Mouse (Mus musculus) thymus, postnatal 10 days (tissue): ENCODE results near the gene Mzf1.
"Not testable (repeated sequence)": the region's sequence is repeated elsewhere in the genome, so short reads cannot be mapped to it uniquely, and the experiment has no call there.

ENCODE experiments used
- DNase-seq, 2 experiments: peaks; one replicate each; pipeline ENCODE4 v3.0.0; 2021; ENCODE audit warnings: low spot score in 2 of 2

The Mzf1 gene

DNA sequence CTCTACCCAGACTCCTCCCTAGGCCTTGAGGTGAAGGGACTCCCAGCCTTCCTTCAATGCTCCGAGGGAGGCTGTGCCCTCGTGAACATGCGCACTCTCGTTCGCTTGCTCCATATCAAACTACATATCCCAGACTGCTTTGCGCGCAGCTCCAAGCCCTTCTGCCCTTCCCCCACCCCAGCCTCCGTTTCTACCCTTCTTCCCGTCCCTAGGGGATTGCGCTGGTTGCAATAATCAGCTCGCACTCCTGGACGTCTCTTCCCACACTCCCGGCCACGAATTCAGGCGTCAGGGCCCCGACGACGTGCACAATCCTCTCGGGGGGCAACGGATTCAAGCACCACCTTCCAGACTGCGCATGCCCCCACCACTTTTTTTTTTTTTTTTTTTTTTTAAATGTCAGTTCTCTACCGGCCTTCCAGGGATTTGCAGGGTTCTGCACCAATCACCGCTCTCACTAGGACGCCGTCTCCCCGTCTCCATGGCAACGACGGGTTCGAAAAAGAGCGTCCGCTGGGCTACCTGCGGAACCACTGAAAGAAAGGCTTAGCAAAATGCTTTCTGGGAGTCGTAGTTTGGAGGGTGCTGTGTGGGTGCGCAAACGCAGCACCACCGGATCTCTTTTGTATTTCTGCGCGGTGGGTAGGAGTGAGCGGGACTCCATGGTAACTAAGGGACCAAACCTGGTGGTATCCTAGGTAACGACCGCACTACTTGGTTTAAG, at the start of gene Mzf1:
Mzf1 (minus strand) TSS at position 478 of the 724 bp plus-strand sequence.
- peak; percentile 93 to 94 for DNase-seq

DNA sequence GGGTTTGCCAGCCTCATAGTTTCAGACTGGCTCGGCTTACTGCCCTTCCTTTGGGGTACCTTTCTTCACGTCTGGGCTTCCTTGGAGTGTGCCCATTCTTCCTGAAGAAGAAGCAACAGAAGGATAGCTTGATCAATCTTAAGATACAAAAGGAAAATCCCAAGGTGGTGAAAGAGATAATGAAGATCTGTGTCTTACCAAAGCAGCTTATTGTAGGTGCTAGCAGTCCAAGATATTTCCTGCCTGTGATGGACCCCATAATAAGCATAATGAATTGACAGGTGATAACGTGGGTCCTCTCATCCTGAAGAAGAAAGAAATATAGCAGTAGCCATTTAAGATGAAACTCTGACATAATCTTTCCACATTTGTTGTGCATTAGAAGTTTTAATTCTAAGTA, 40.5 kb upstream of the Mzf1 start, which contains the start of gene Vmn1r85:
Vmn1r85 (minus strand) TSS at position 101 of the 400 bp plus-strand sequence.
- no peak for DNase-seq

DNA sequence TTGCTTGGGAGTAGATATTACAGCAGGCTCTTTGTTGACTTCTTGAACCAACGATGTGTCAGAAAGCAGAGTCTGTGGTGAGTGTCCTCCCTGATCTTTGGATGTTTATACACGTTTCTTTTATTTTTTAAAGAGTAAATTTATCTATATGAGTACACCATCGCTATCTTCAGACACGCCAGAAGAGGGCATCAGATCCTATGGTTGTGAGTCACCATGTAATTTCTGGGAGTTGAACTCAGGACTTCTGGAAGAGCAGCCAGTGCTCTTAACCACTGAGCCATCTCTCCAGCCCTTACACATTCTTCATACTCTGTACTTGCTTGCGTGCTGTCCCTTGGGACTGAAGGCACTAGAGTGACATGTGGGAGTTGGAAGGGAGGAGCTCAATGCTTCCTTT, 17.7 kb upstream of the Mzf1 start:
- no peak for DNase-seq

DNA sequence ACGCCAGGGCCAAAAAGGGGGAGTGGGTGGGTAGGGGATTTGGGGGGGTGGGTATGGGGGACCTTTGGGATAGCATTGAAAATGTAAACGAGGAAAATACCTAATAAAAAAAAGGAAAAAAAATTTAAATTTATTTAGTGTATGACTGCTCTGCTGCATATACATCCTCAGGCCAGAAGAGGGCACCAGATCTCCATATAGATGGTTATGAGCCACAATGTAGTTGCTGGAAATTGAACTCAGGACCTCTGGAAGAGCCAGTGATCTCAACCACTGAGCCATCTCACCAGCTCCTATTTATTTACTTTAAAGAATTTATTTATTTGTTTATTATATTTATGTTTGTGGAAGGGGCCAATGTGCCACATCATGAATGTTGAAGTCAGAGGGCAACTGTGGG, 8.8 kb upstream of the Mzf1 start:
- not testable (repeated sequence) for DNase-seq

DNA sequence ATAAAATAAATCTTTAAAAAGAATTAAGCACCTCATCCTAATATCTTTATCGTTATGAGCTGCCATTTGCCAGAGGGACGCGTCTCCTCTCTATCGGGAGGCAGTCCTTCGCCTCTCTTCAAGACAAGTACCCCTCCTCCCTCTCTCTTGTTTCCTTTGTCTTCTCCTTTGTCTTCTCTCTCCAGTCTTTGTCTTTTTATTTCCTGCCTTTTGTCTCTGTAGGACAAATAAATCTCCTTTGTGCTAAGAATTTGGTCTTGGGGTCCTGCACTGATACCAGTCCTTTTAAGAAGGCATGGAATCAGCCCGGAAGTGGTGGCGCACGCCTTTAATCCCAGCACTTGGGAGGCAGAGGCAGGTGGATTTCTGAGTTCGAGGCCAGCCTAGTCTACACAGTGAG, 5.0 kb upstream of the Mzf1 start:
- no peak for DNase-seq

DNA sequence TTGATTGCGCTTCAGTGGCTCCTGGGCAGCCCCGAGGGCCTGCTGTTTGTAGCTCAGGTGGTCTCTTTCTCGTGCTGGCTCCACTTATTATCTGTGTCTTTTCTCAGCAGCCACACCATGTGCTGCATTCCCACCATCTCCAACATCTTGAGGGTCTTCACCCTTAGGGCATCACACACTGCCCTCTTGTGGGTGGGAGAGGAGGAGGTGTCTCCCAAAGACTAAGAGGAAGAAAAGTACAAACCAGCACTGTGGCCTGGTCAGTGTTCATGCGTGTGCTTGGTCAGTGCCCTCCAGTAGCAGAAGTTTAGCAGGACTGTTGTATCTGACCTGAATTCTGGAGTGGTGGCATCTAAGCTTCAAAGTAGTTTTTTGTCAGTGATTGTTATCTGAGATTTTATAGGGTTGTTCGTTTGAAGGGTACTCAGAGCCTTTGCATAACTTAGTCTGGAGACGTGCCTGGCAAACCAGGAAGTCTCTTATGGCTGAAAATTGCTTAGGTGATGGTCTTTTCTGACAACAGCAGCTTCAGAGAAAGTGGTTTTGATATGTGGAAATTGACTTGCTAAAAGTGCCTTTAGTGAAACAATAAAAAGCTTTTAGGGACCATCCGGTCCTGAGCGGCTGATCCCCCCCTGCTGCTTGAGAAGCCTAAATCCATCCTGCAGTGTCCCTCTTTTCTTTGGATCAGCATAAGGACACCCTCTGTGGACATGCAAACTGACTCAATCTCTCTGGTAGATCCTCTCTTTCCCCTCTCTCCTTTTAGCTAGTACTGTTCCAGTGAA, 2.5 kb upstream of the Mzf1 start:
- no peak for DNase-seq

DNA sequence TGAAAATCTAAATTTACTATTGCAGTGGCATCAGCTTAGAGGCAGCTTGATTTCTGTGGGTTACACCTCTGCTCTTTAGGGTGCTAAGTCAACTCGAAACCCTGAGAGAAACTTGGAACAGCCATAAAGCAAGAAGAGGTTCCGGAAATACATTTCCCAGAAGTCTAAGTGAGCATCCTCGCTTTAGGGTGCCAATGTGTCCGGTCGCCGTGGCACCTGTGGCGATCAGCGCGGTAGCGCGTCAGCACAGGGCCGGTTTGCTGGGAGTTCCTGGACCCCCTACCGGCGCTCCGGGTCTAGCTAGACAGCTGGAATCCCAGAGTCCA, 640 bp downstream of the Mzf1 start:
- no peak for DNase-seq

DNA sequence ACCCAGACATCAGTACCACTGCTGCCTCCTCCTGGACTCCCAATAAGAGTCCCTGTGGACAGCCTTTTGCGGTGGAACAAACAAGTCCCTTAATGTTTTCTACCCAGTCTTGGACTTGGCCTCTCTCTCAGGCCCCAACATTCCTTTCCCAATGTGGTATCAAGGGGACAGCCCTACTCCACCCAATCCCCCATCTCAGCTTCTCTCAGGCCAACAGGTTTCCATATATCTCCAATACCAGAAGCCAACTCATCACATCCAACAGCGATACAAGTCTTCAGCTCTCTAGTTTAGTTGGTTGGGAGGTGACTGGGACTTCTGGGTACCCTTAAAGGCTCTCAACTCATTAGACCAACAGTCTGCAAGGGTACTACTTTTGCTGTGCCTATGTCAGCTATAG, 1.1 kb downstream of the Mzf1 start:
- DNase-seq: no peak

DNA sequence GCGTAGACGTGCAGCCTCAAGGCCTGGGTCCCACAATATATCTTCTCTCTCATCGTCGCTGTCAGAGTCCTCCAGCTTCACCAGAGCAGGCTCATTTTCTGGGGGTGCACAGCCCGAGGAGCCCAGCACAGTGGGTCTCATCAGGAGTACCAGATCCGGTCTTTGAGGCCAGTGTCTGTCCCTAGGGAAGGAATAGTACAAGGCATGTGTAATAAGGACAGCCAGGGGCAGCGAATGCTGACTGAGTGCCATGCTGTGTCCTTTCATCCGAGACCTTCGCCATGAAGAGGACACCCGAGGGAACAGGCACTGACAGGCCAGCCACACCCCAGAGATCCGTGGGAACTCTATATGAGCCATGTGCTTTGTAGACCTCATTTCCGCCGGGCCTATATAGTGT, 1.6 kb downstream of the Mzf1 start:
- DNase-seq: no peak

DNA sequence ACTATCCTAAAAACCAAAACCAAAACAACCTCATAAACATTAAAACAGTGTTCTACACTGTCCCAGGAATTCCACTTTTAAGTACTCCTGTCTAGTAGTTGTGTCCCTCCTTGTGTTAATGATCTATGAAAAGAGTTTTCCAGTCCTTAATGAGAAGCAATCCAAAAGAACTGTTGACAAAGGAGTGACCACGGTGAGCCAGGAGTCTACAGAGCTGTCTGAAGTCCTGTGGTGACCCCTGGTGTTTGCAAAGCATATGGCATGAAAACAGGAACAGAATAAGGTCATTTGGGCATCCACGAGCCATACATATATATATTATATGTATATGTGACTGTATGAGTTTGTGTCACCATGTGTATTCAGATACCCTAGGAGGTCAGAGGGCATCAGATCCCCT, 8.5 kb downstream of the Mzf1 start:
- DNase-seq: peak in 1 of 2 experiments; percentile 63

DNA sequence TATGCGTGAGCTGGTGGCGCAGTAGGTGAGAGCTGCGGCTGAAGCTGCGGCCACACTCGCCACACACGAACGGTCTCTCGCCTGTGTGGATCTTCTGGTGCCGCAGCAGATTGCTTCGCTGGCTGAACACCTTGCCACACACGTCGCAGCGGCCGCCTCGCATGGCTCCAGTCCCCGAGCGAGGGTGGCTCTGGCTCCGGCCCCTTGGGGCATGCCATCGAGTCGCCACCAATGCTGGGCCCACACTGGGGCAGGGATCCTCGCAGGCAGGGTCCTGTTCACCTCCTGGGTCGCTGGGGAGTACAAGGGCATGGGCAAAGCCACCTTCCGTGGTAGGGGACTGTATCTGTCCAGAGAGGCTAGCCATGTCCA, 10.3 kb downstream of the Mzf1 start:
- DNase-seq: no peak

DNA sequence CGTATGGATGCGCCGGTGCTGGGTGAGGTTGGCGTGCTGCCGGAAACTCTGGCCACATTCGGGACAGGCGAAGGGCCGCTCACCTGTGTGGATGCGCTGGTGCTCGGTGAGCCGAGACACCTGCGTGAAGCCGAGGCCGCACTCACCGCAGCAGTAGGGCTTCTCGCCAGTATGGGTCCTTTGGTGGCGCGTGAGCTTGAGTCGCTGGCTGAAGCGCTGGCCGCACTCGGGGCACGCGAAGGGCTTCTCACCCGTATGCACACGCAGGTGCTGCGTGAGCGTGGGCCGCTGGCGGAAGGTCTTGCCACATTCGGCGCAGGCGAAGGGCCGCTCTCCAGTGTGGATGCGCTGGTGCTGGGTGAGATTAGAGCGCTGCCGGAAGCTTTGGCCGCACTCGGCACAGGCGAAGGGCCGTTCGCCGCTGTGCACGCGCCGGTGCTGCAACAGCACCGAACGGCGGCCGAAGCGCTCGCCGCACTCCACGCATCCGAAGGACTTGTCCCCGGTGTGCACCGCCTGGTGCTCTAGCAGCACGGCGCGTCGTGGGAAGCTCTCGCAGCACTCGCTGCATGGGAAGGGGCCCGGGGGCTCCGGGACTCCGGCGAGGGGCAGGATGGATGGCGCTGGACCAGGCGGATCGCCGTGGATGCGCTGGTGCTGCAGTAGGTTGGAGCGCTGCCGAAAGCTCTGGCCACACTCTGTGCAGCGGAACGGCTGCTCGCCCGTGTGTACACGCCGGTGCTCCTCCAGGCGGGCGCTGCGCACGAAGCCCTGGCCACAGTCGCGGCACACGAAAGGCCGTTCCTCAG, 10.9 kb downstream of the Mzf1 start:
- DNase-seq: no peak

DNA sequence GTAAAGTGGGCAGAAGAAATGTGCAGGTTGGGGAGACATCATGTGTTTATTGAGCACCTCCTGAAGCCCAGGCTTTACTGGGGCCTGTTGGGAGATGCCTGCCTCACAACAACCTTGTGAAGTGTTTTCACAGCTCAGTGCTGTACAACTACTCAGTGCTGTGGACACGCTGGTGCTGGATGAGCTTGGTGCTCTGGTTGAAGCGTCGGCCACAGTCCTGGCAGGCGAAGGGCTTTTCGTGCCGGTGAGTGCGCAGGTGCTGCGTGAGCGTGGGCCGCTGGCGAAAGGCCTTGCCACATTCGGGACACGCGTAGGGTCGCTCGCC, 11.5 kb downstream of the Mzf1 start:
- no peak for DNase-seq

DNA sequence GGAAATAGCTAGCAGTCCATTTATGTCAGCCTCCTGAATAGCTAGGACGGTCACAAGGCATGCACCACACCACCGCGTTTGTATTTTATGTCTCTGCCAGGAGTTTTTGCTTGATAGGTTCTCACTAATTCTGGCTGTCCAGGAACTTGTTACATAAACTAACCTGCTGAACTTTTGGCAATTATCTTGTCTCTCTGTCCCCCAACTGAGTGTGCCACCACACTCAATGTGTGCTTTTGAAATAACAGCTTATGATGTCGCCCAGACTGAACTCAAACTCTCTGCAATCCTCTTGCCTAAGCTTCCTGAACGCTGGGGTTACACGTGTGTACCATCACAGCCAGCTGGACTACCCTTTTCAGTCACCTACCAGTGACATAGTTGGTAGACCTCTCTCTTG, 12.1 kb downstream of the Mzf1 start:
- DNase-seq: no peak

DNA sequence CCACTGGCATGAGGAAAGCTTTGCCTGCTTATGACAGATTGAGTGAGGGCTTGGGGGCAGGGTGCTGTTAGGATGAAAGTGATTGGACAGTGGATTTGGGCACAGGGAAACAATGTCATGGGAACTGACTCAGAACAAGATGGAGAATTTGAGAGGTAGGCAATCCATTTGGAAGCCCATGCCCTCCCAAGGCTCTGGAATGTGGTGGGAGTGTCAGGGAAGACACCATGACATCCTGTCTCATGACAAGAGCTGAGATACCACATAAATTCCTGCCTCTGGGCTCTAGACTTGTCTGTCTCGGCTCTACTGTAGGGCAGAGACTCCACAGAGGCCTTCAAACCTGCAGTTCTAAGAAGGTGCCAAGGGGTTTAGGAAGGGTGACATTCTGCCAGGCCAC, 13.3 kb downstream of the Mzf1 start:
- no peak for DNase-seq

DNA sequence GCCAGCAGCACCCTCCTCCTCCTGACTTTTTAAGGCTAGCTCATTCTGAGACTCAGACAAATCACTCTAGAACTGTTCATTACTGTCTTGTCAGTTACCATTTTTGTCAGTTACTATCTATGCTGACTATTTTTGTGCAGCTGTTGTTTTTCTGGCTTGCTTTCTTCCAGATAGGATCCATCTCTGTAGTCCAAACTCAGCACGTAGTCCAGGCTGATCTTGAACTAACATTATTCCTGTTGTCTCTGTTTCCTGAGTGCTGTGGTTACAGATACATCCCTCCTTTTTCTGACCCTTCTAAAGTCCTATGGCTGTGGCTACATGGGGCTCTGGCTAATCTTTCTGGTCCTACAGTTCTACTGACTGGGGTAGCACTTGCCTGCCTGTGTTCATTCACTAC, 15.4 kb downstream of the Mzf1 start:
- DNase-seq: no peak

DNA sequence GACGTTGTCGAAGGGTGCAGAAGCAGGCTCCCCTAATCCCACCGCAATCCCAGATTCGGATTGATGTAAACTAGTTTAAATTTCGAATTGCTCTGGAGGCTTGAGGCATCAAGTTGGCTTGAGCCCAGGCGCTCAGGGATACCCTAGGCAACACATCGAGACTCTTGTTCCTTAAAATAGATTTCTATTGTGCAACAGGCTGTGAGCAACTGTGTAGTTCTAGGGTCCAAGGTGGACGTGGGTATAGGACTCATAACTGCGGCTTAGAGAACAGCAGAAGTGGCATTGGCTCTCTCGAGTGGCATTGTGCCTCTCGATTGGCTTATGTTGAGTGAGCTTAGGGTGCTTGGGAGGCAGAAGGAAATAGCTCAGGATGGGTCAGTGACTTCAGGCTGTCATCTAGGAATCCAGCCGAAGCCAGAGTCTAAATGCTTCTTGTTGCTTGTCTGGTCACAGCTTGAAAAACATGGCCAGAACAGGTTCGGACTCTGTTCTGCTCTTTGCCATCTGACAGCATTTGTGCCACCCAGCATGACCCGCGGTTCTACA, 15.9 kb downstream of the Mzf1 start:
- no peak for DNase-seq

DNA sequence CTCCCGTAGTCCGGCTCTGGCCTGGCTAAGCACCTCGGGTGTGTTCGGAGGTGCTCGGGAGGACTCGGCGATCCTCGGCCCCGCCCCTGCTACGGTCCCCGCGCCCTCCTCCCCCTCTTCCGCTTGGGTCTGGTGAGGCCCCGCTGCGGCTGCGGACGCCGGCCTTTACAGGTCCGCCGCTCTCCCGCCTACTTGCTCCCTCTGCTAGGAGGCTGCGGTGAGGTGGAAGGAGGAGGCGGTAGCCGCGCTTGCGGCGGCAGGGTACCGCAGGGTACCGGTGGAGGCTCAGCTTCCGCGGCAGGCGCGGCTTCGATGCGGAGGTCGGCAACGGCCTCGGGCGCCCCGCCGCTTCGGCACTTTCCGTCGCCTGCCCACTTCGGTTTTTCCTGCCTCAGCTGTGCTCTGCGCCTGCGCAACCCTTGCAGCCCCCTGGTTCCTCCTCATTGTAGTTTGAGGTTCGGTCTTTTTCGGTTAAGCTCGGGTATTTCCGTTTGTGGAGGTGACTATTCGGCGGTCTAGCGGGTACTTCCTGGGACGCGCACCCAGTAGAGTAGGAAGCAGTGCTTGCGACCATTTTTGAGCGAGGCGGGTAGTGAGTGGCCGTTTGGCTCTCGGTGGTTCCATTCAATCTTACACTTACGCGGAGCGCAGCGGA, 16.5 kb downstream of the Mzf1 start, which contains the start of gene Ube2m:
Ube2m (minus strand) TSS at position 375 of the 655 bp plus-strand sequence.
- DNase-seq: peak; percentile 99 to 100

DNA sequence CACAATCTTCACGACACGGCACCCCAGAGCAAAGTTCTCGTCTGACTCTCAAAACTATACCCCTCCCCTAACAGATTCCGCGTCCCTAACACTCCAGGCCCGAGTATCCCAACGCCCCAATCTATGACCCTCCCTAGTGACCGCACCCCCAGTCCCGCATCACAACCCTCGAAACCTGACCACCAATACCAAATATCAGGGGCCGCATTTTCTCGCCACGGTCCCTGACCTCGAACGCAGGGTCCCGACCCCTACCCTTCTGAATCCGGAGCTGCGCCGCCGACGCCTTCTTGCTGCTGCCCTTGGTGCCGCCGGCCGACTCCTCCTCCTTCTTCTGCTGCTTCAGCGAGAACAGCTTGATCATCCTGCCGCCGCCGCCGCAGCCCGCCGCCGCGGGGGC, 17.2 kb downstream of the Mzf1 start:
- DNase-seq: peak in 1 of 2 experiments; percentile 71

DNA sequence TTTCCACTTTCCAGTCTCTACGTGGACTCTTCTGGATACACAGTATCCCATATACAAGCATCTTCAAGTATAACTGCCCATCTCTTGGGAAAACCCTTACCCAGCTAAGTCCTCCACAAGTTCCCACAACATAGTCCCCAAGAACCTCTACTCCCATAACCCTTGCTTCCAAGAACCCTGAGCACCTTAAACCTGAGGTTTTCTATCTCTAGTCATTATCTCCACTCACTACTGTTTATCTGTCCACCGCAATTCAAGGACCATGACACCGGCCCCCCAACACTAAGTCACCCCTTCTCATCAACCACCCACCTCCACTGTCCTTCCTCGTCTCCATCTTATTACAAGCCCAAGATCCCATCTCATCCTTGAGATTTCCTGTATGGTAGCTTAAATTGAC, 17.8 kb downstream of the Mzf1 start:
- DNase-seq: no peak

DNA sequence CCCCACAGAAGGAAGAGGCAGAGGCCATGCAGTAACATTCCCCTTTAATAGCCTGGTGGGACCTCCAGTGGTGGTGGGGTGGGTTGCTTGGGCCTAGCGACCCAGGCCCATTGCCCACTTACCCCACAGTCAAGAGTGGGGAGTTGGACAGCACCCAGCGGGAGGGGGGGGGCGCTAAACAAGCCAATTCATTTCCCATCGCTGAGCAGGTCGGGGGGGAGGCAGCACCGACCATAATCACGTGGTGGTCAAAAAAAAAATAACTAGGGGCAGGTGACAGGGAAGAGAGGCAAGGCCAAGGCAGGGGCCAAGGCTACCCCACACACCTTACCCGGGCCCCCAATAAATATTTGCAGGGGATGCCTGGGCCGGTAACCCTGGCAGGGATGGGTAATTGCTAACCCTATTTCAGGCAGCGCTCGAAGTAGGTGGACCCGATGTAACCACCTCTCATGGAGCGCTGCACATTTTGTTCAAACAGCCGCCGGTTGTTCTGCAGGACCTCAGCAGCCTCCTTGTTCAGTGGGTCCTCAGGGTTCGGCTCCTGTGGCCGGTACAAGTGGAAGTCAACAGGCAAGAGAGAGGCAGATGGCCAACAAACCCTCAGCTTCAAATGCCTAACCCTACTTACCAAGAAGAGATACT, 19.2 kb downstream of the Mzf1 start:
- peak in 1 of 2 experiments; percentile 43 for DNase-seq
